Mouse (Mus musculus): ENCODE measurements at regions not wholly inside any gene's neighbourhood (a gene's known extent, or its start where the extent isn't known, plus 50 kb on each side); places are given as distances from the start of the nearest gene placed in this dataset.
A peak's percentile ranks its signal among the peaks of the same experiment; 100 is the strongest.
"Not testable (repeated sequence)": the region's sequence is repeated elsewhere in the genome, so short reads cannot be mapped to it uniquely, and the experiment has no call there.

DNA sequence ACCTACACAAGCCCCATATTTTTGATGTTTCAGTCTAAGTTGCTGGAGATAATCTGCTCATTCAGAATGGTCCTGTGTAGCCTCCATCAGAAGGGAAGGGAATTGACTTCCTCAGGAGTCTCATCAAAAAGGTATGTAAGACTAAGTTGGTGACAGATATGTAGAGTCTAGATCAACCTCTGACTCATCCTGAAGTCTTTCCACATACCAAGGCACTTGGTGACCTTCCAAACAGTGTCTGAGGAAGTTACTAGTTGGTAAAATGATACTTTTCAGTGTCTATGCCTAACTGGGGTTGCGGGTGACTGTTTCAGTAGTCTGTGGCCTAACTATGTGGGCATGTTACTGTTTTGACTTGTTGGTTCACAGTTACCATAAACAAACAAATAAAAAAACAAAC, 133.0 kb upstream of the Plcb4 start:
- no peak for DNase-seq

DNA sequence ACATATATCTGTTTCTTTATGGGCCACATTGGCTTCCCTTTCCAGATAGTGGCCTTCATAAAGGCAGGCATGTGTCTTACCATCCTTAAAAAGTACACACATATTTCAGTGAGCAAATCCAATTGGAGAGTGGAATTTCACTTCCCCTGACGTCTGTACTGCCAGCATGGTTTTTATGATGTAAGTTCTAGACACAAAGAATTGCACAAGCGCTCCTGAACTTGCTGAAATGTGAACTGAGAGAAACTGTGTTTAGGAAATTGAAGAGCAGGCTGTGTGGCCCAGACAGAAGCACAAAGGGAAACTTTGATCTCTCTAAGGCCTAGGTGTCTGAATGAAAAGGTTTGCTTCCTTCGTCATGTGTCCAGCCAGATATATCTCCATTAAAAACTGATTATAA, 129.2 kb upstream of the Plcb4 start:
- no peak for DNase-seq

DNA sequence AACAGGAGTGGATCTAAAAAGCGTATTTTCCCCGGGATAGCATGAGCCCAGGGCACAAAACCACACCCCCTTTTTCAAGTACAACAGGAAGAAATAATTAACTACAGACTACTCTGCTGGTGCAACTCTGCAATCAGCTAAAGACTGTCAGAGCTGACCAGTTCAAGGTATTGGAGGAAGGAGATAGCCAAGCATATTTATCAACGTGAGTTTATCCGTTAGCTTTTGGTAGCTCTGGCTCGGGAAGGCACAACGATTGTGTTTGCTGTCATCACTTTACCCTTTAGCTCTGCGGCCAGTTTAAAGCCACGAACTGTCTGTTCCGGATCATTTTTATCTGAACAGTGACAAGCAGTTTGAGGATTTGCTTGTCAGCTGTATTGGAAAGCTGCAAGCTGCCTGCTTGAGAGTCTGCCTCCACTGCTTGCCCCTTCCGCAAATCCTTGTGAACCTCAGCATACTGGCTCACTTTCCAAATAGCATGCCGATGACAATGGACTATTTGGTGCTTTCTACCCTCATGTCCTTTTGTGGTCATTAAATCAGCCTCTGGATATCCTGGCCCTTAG, 122.4 kb upstream of the Plcb4 start:
- DNase-seq: no peak

DNA sequence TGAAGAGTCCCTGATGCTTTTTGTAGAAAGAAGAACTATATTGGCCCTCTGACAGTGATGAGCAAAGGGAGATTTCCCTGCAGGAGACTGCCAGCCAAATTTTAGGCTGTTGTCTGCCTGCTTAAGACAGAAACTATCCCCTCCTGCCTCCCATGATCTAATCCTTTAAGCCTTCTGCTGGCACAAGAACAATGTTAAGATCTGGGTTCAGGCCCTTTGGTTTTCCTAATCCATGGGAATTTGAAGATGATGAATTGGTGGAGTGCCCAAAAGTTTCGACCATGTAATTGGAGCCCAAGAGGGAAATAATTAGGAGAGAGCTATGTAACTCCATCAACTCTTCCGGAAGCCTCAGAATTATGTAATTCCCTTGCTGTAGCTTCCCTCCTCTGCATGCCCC, 120.8 kb upstream of the Plcb4 start:
- no peak for DNase-seq

DNA sequence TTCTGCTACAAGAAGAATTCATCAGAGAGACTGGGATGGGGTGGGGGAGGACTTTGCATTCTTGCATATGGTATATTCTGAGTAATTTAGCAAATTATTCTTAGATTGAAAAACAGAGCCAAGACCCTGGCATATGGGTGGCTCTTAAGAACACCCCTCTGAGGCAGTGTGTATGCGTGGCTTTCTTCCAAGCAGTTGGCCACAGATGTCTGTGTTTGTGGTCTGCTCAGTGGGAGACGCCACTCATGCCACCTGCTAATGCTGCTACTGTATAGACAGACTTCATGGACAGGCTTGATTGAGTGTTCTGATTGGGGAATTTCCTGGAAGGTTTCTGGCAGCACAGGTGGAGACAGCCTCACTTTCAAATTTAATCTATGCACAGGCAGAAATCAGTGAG, 117.8 kb upstream of the Plcb4 start:
- no peak for DNase-seq

DNA sequence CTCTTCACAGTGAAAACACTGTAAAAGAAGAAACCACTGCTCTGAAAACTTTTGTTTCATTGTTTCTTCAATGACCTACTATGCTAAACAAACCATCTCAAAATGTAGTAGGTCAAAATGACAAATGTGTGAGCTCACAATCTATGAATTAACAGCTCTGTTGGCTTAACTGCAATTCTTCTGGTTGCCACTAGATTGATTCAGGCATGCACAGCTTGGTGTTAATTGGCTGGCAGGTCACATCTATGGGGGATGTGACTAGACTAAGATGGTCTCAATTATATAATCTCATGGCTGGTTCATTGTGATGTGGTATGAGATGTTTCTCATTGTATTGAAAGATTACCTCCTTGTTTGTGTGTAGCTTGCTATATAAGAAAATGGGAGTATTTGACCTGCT, 116.9 kb upstream of the Plcb4 start:
- DNase-seq: no peak

DNA sequence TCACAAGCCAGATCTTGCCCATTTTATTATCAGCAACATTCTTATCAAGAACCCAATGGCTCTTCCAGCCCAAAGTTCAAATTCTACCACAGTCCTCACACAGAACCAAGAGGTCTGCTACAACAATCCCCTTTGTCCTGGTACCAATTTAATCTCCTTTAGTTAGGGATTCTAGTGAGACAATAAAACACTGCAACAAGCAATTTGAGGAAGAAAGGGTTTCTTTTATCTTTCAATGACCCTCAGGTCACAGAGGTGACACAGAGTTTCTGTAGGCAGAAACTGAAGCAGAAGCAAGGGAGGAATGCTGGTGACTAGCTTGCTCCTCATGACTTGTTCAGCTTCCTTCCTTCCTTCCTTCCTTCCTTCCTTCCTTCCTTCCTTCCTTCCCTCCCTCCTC, 113.9 kb upstream of the Plcb4 start:
- no peak for DNase-seq

DNA sequence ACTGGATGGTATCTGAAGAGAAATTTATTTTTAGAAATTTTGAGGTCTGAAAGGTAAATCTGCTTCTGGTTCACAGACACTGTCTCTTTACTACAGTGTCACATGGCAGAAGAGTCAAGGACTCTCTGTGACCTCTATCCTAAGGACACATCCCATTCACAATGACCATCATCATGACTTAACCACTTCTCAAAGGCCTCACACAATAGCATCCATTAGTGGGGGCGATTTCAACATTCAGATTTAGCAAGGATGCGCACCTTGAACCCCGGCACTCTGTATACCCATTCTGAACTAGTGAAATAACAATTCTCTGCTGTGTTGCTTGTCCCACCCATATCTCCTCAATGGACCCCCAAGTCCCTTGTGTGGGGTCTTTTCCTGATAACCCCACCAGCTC, 110.8 kb upstream of the Plcb4 start:
- DNase-seq: no peak

DNA sequence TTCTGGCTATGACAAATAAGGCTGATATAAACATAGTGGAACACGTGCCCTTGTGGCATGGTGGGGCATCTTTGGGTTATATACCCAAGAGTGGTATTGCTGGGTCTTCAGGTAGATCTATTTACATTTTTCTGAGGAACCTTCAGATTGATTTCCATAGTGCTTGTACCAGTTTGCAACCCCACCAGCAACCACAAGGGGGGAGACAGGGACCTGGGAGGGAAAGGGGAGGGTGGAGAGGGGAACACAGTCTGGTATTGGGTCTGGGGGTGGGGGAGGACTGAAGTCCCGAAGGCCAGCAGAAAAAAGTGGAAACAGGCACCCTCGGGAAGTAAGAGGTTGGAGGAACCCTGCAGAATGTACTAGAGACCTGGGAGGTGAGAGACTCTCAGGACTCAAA, 105.8 kb upstream of the Plcb4 start:
- no peak for DNase-seq

DNA sequence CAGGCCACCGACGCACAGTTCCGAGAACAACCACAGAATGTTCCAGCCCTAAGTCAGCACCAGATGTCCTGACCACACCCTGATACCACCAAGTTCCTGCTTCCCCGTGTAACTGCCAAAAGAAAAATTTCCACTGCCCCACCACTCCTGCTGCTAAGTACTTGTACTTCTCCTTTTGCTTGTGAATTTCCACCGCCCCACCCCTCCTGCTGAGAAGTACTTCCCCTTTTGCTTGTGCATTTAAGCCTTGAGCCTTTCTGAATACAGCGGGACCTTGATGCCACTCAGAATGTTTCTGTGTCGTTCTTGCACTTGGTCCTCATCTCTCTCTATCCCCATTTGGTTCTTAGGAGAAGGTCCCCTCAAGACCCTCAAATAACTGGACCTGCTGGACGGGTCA, 100.8 kb upstream of the Plcb4 start:
- not testable (repeated sequence) for DNase-seq

DNA sequence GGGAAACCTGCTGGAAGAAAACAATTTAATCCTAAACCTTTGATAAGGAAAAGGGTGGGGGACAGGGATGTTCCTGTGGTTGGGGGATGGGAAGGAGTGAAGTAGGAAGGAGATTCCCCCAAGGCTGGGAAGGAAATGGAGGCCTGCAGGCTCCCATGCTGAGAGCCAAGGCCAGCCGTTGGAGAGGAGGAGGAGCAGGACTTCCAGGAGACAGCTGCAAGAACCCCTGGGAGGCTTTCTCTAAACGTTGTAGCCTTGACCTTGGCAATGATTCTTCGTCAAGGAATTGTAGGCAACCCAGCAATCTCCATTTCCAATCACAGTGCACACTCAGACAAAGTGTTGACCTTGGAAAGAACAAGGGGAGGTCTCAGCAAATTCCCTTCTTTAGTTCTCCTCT, 99.5 kb upstream of the Plcb4 start:
- DNase-seq: no peak

DNA sequence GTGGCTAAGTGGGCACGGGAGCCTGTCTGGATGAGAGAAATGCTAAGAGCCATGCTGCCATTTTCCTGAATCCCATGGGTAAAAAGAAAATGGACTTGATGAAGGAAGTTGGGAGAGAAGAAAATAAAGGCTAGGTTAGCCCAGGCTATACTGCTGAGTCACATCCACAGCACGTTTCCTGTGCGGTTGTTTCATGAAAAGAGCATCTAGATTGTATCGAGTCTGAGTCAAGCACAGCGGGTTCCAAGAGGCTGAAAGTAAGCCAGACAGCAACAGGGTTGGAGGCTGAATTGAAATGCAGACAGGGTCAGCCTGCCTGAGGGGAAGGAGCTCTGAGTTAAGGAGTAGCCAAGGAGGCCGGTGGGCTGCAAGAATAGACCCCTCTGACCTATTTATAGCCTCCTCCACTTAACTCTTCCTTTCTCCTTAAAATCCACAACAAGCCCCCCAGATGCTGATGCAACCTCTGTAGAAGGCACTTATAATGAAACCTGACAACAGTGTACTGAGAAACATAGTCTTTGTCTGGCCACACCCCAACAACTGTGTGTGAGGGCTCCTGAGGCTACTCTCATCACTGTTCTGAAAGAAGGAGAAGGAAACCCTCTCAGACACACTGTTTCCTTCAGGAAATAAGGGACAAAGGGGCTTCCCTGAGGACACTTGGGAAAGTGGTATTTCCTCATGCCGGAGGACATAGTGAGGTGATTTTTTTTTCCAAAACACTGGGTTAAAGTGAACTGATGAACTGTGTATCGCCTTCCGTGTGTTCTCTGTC, 98.7 kb upstream of the Plcb4 start:
- DNase-seq: no peak

DNA sequence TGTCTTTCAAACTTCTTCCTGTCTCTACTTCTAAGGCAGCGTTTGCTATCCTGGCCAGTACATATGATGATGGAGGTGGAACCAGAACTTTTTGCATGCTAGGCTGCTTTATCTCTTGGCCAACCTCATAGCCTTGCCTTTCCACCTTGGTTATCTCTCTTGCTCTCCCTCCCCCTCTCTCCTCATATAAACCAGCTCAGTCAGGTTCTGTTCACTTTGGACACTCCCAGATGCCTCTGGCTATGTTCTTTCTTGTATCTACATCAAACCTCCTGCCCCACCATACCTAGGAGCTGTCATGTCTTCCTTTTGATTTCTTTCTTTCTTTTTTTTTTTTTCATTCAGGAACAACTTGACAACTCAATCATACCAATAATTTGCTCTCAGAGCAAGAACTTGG, 98.0 kb upstream of the Plcb4 start:
- no peak for DNase-seq

DNA sequence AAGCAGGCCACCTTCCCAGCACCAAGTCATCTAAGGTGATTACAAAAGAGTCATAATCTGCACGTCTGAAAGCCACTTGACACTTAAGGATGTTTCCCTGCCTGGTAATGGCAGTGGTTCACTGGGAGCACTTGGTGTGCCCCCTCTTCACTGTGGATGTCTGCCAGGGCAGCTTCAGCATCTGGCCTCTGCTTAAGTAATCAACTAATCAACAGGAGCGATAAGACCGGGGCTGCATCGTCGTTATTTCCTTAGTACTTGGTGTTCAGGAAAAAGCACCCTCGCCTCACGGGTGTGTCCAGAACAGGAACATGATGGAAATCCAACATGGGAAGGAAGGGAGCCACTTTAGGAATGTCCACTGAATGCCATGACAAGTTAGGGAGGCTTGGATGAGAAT, 97.1 kb upstream of the Plcb4 start:
- no peak for DNase-seq

DNA sequence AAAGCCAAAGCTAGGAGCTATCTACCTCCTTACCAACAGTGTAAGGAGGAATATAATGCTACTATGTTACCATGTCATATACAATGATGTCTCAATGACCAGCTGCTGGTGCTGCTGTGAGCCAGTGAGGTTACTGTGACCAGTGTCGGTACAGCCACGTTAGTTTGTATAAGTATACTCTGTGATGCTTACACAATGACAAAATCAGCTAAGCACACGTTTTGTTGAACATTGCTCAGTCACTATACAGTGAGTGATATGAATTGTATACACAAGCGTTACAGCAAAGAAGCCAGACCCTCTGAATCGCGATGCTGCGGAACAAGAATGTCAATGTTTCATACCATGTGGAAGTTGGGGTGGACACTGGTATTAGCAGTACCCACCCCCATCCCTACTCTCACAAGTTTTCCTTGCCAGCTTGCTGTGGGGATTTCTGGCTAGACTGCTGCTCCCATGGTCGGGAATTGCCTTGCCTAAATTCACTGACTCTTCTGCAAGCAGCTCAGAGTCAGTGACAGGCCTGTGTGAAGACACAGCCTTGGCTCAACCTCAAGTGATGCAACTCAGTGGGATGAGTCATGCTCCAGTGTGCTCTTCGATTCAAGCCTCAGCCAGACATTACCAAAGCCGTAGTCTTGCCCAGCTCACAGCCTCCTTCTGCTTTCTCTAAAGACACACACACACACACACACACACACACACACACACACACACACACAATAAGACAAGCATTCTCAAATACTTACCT, 96.5 kb upstream of the Plcb4 start:
- DNase-seq: peak in 1 of 2 experiments; percentile 4

DNA sequence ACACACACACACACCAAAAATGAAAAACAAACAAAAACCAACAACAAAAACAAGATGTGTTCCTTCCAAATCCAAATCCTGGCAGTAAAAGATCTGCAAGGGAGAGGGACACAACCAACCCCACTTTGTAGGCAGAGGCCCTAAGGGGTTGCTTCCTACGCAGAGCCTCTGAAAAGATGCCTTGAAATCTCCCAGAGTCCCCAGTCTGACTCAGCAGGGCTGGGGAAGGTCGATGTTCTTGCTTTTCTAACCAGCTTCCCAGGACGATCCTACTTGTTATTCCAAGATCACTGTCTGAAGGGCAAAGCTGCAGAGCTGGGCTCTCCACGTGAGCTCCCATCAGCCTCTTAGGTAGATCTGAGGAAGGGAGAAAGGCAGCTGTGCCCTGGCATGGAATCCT, 94.6 kb upstream of the Plcb4 start:
- DNase-seq: no peak

DNA sequence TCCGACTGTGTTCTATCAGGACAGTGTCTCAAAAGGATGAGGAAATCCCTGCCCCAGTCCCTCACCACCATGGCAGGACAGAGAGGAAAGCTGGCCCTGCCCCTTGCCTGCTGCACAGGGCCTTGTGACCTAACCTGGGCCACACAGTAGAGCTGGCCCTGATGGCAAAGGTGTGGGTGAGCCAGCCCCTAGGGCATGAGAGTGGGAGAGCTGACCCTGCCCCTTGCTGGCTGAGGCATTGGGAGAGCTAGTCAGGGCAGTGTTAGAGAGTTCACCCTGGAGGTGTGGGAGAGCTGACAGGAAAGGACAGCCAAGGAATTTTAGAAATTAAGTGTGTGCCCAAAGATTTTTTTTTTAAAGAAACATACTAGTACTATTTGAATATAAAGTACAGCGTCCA, 90.5 kb upstream of the Plcb4 start:
- DNase-seq: no peak

DNA sequence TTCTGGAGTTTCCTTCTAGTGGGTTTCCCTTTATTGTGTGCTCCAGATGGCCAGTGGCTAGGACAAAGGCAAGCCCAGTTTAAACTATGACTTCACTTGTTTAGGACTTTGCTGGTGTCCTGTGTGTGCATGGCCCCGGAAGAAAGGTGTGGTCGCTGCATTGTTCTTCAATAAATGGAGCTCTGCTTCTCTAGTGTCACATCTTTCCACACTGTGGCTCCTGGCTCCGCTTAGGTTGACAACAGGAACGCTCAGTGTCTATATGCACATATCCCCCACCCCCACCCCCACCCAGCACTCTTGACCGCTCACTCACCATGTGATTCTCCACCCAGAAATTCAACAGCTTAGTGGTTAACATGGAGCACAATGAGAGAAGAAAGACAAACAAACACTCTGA, 87.2 kb upstream of the Plcb4 start:
- DNase-seq: no peak

DNA sequence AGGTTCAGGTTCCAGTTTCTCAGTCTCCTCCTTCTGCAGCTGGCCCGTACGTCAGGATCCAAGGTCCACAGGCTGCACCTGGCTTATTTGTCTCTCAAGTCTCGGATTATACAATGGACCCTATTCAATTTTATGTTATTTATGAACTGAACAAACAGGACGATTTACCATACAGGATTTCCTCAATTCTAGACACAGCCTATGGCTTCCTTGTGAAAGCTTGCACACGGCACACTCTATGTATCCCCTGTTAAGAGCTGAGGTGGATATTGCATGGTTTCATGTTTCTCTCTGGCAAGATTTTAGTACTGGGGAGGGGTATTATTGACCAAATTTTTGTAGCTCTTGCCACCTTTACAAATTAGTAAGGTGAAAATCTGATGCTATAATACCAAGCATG, 81.6 kb upstream of the Plcb4 start:
- no peak for DNase-seq

DNA sequence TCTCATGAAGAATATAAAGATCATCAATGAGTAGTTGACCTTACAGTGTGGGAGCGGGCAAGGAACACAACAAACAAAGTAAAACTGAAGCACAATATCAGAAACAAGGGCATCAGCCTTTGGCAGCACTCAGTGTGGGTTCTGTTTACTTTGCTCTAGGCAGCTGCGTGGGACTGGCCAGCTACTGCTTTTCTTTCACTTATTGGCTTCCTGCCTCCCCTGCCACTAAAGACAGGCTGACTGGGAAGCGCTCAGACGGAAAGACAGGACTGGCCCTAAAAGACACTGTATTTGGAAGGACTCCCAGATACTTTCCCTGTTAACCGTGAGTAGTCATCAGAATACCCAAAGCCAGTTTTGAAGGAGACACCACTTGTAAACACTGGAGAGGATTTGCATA, 80.7 kb upstream of the Plcb4 start:
- DNase-seq: no peak

DNA sequence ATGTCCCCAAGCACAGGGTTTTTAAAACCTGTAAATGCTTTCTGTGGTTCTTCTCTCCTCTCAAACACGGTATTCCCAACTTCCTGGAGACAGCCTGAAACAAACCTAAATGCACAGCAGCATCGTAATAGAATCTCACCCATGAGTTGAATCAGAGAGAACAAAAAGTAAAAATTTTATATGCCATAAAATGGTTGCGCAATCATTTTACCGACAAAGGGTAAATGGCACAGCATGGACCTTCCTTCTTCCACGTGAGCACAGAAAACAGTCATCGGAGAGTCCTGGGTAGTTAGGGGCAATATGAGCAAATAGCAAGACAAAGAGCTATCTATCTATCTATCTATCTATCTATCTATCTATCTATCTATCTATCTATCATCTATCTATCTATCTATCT, 79.3 kb upstream of the Plcb4 start:
- DNase-seq: no peak

DNA sequence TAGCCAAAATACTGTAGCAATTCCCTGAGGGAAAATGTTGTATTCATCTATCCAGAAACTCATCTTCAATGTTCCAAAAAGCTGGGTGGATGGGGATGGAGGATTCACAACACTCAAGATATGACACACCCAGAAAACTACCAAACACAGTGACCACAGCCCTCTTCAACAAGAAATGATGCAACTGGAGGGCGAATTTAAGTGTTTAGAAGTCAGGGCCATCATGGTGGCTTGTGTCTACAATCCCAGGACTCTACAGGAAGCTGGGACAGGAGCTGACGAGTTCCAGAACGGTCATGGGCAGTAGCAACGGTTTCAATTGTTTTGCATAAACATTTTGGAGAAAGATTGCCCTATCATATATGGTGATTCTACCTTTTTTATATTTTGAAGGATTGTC, 78.8 kb upstream of the Plcb4 start:
- DNase-seq: no peak

DNA sequence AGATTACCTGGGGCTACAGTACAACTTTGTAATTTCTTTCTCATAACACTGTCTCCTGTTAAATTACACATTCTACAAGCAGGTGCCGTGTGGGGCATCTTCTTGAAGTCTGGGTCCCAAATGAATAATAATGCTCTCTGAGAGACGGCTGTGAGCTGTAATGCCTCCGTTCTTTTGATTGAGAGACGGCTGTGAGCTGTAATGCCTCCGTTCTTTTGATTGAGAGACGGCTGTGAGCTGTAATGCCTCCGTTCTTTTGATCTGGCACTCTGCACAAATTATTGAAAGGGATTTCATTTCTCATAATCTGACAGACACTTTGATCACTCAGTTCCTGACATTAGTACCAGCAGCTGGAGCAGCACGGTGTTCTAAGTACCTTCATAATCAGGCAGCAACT, 76.5 kb upstream of the Plcb4 start:
- DNase-seq: no peak

DNA sequence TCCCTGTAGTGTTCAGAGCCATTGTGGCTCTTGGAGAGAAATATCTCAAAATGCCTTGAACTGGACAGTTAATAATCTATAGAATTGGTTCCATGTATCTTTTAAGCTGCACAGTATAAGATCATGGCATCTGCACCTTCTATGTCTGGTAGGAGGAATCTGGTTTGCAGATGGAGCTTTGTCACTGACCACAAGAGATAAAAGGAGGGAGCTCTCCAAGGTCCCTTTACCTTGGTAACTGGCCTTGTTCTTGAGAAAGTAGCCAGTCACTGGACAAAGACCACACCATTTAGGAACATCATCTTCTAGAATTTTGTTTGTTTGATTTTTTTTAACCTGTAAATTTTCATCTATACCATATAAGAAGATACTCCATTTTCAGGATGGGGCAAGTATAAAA, 52.5 kb upstream of the Plcb4 start:
- no peak for DNase-seq
